Mouse (Mus musculus) gastrocnemius, postnatal 4 days (tissue): ENCODE data around the gene Ssbp2. TPM values are rescaled to one million over a fixed set of nuclear protein-coding genes. Genes with fewer than 3 reads are reported as not detected.
A peak's percentile ranks its signal among the peaks of the same experiment; 100 is the strongest.

Source experiments
- DNase-seq, 2 experiments: peaks; one replicate each; pipeline ENCODE4 v3.0.0; 2021 to 2022; ENCODE audit warnings: low spot score in 2 of 2, mixed read lengths in 2 of 2
- microRNA-seq: library from miRNA; unstranded; fragments of <30 nt; microRNA quantifications from one replicate; pipeline ENCODE4 v1.2.0, GENCODE M21; 2021
- total RNA-seq, 2 experiments: library from RNA; stranded (reverse); gene quantifications; 2 replicates each; pipeline ENCODE4 v1.2.3; 2021

The Ssbp2 gene
- total RNA-seq, 2 experiments from 2014 or later = 39.4 to 48.4 TPM

GRCm38 (mm10) chr13:91719487-91719886, 259.4 kb downstream of the Ssbp2 start:
- no peak for DNase-seq

GRCm38 (mm10) chr13:91723108-91723735, 263.1 kb downstream of the Ssbp2 start:
- DNase-seq = no peak

GRCm38 (mm10) chr13:91723736-91724119, 263.6 kb downstream of the Ssbp2 start:
- no peak for DNase-seq

- DNase-seq = no peak
These were observed 264.1 kb downstream of the Ssbp2 start for GRCm38 (mm10) chr13:91724211-91724610.

GRCm38 (mm10) chr13:91725130-91725529, 265.0 kb downstream of the Ssbp2 start:
- no peak for DNase-seq

GRCm38 (mm10) chr13:91727899-91728298, 267.8 kb downstream of the Ssbp2 start:
- DNase-seq = no peak

- no peak for DNase-seq
These were observed 277.1 kb downstream of the Ssbp2 start for GRCm38 (mm10) chr13:91737191-91737590.

- no peak for DNase-seq
These were observed 280.8 kb downstream of the Ssbp2 start for GRCm38 (mm10) chr13:91740851-91741250.

- DNase-seq = peak in 1 of 2 experiments; percentile 35
These were observed 281.4 kb downstream of the Ssbp2 start, which contains the start of gene Acot12 for GRCm38 (mm10) chr13:91741280-91742047. Acot12 (plus strand) TSS chr13:91741512.

GRCm38 (mm10) chr13:91743180-91743579, 283.1 kb downstream of the Ssbp2 start:
- no peak for DNase-seq

- DNase-seq = no peak
These were observed 286.4 kb downstream of the Ssbp2 start for GRCm38 (mm10) chr13:91746470-91746869.

- no peak for DNase-seq
These were observed 288.3 kb downstream of the Ssbp2 start for GRCm38 (mm10) chr13:91748401-91748800.

- no peak for DNase-seq
These were observed 289.9 kb downstream of the Ssbp2 start for GRCm38 (mm10) chr13:91749981-91750380.

Small RNA genes lying within 50 kb of the gene (microRNA-seq; reads per million reads assigned to microRNA genes)
- gene Gm27656 = not detected

Other genes starting within 250 kb of the Ssbp2 start
- gene Atg10, start 236.3 kb upstream of the Ssbp2 start, total RNA-seq = 10 to 100 TPM; 12.0 to 13.8 TPM